10 mouse cellular contexts compared by ENCODE assay signal in genomic region chr11:97804841-97805661, GRCm38 (mm10). TPM values are rescaled to one million over a fixed set of nuclear protein-coding genes. Genes with fewer than 3 reads are reported as not detected.
DNase-seq lines count a peak whose midpoint lies in the region; ATAC-seq and TF ChIP-seq lines count a peak whose summit lies in the region.
"Had no signal": no experiment of that assay in that cellular context is flagged by ENCODE, and none has a peak within 500 bp of the region (broad histone marks: within the 10 kb centered on the region; RNA-seq: fewer than 3 reads in every experiment).

No protein-coding gene starts in this region.

- TF ChIP-seq CTCF in liver, embryonic 14.5 days (IDR thresholded peaks at IDR 0.05; ENCODE audit: low read depth): no peak

- peak overlapping the region; percentile 20; the same call in 1 of the 2 replicates for H3K4me2 ChIP-seq in liver, embryonic 14.5 days (ENCODE audit: low read depth)

- H3K9ac ChIP-seq in liver, embryonic 14.5 days (replicated peaks): no peak overlapping the region

- peaks cover 20% of the 10 kb centered on the region for H3K36me3 ChIP-seq in heart, embryonic 10.5 days
- no peaks in the 10 kb centered on the region for H3K36me3 ChIP-seq in liver, embryonic 14.5 days (replicated peaks; ENCODE audit: control insufficient read depth, insufficient read depth, low read depth)

- WGBS in heart, embryonic 10.5 days: 19% methylated on average over 9 of the region's 9 CpGs
- WGBS in liver, embryonic 14.5 days (ENCODE audit: insufficient replicate concordance): 41% methylated on average over 9 of the region's 9 CpGs

- H3K9me3 ChIP-seq in heart, embryonic 10.5 days: no peaks in the 10 kb centered on the region
- H3K9me3 ChIP-seq in liver, embryonic 14.5 days (ENCODE audit: control insufficient read depth, low read length): no peaks in the 10 kb centered on the region

- TF ChIP-seq EP300 in liver, embryonic 14.5 days (IDR thresholded peaks at IDR 0.05; ENCODE audit: low read depth): no peak

- H3K4me1 ChIP-seq in heart, embryonic 10.5 days: peaks cover 83% of the 10 kb centered on the region
- H3K4me1 ChIP-seq in liver, embryonic 14.5 days (replicated peaks; ENCODE audit: control insufficient read depth in 2 of 2, insufficient read depth in 2 of 2, low read length in 1 of 2): peaks cover 2 to 49% of the 10 kb centered on the region in 2 experiments

- H3K4me3 ChIP-seq in heart, embryonic 10.5 days: peak overlapping the region; percentile 49
- H3K4me3 ChIP-seq in liver, embryonic 14.5 days (ENCODE audit: insufficient read depth in 1 of 2, low read depth in 2 of 2, low read length in 2 of 2): no peak overlapping the region

- ATAC-seq in liver, embryonic 14.5 days (ENCODE audit: insufficient read depth): no peak
- ATAC-seq: Patski had no signal

- peak; percentile 78 for DNase-seq in heart, embryonic 10.5 days (ENCODE audit: low spot score)
- DNase-seq in heart, adult 9 months (ENCODE audit: low spot score in 2 of 2): no peak
- peak; percentile 64 to 71 for DNase-seq in adrenal gland, postnatal 36 days
- DNase-seq in heart, postnatal 4 days: peak; percentile 67
- DNase-seq in liver, embryonic 14.5 days (ENCODE audit: low read depth in 3 of 3, low spot score in 3 of 3): no peak
- DNase-seq in yolk sac, embryonic 10.5 days (ENCODE audit: low spot score): peak; percentile 14
- DNase-seq in embryo, embryonic 10.5 days (ENCODE audit: low spot score): no peak
- DNase-seq in thymus, postnatal 4 days: no peak

- peak overlapping the region; percentile 84 for H3K27ac ChIP-seq in heart, embryonic 10.5 days
- no peak overlapping the region for H3K27ac ChIP-seq in liver, embryonic 14.5 days

- no peaks in the 10 kb centered on the region for H3K27me3 ChIP-seq in heart, embryonic 10.5 days (ENCODE audit: insufficient read depth, poor library complexity, severe bottlenecking)
- H3K27me3 ChIP-seq in liver, embryonic 14.5 days (ENCODE audit: control insufficient read depth, insufficient read depth, low read length): no peaks in the 10 kb centered on the region
- H3K27me3 ChIP-seq: Patski had no signal

RNA-seq across cellular contexts. Expression of gene Lasp1, which starts 6.3 kb away (rescaled TPM):
- 50.8 and 65.1 TPM in 2 replicates for polyA plus RNA-seq in heart, embryonic 10.5 days (2016; fragmentation: Nextera tagmentation; extraction: Ambion mirVana)
- 100 to 1,000 TPM; 103 to 128 TPM for total RNA-seq in adrenal gland, postnatal 36 days (2021)
- 10 to 100 TPM; 73.3 to 74.4 TPM for total RNA-seq in heart, postnatal 4 days (2021)
- 19.1 and 19.5 TPM in 2 replicates for polyA plus RNA-seq in liver, embryonic 14.5 days (2012; rRNA removed)
- 15.5 and 20.3 TPM in 2 replicates for polyA plus RNA-seq in liver, embryonic 14.5 days (2014; fragmentation: Nextera tagmentation; extraction: Ambion mirVana)

RNA-seq across cellular contexts. Expression of gene Rpl23, which starts 22.8 kb away (rescaled TPM):
- polyA plus RNA-seq in heart, embryonic 10.5 days (2016; fragmentation: Nextera tagmentation; extraction: Ambion mirVana): 387 and 414 TPM in 2 replicates
- total RNA-seq in adrenal gland, postnatal 36 days (2021): 100 to 1,000 TPM; 851 to 921 TPM
- total RNA-seq in heart, postnatal 4 days (2021): 100 to 1,000 TPM; 738 to 764 TPM
- polyA plus RNA-seq in liver, embryonic 14.5 days (2012; rRNA removed): 229 and 484 TPM in 2 replicates
- 485 and 502 TPM in 2 replicates for polyA plus RNA-seq in liver, embryonic 14.5 days (2014; fragmentation: Nextera tagmentation; extraction: Ambion mirVana)

RNA-seq across cellular contexts. Expression of gene 1700001P01Rik, which starts 29.3 kb away (rescaled TPM):
- 0.30 TPM in 1 of 2 replicates, not detected in the other for polyA plus RNA-seq in heart, embryonic 10.5 days (2016; fragmentation: Nextera tagmentation; extraction: Ambion mirVana)
- total RNA-seq in adrenal gland, postnatal 36 days (2021): not detected
- total RNA-seq in heart, postnatal 4 days (2021): under 1 TPM in 1 of 2 experiments, not detected in 1; 0.45 TPM
- polyA plus RNA-seq in liver, embryonic 14.5 days (2012; rRNA removed): 0.08 TPM in 1 of 2 replicates, not detected in the other
- polyA plus RNA-seq in liver, embryonic 14.5 days (2014; fragmentation: Nextera tagmentation; extraction: Ambion mirVana): not detected in 2 replicates
- total RNA-seq: hematopoietic stem cell, adult 5-6 weeks had no signal

RNA-seq across cellular contexts. Expression of gene B230217C12Rik, which starts 35.5 kb away (rescaled TPM):
- polyA plus RNA-seq in heart, embryonic 10.5 days (2016; fragmentation: Nextera tagmentation; extraction: Ambion mirVana): 9.2 and 9.6 TPM in 2 replicates
- 1 to 10 TPM; 2.8 to 3.6 TPM for total RNA-seq in adrenal gland, postnatal 36 days (2021)
- total RNA-seq in heart, postnatal 4 days (2021): under 1 TPM; 0.77 to 0.79 TPM
- polyA plus RNA-seq in liver, embryonic 14.5 days (2012; rRNA removed): 0.60 and 0.81 TPM in 2 replicates
- polyA plus RNA-seq in liver, embryonic 14.5 days (2014; fragmentation: Nextera tagmentation; extraction: Ambion mirVana): 0.19 and 0.63 TPM in 2 replicates

RNA-seq across cellular contexts. Expression of gene Cwc25, which starts 38.7 kb away (rescaled TPM):
- 11.6 and 17.0 TPM in 2 replicates for polyA plus RNA-seq in heart, embryonic 10.5 days (2016; fragmentation: Nextera tagmentation; extraction: Ambion mirVana)
- total RNA-seq in adrenal gland, postnatal 36 days (2021): 10 to 100 TPM; 20.2 to 26.3 TPM
- 10 to 100 TPM; 10.8 to 11.7 TPM for total RNA-seq in heart, postnatal 4 days (2021)
- 4.5 and 5.7 TPM in 2 replicates for polyA plus RNA-seq in liver, embryonic 14.5 days (2012; rRNA removed)
- polyA plus RNA-seq in liver, embryonic 14.5 days (2014; fragmentation: Nextera tagmentation; extraction: Ambion mirVana): 3.5 and 4.5 TPM in 2 replicates

Comparison
In these comparisons a context has a peak if more than half of its experiments do, and no peak if none do; other contexts are left out.
1. DNase-seq: peak in heart, embryonic 10.5 days (single experiment), adrenal gland, postnatal 36 days (2 of 2), heart, postnatal 4 days (single experiment) and yolk sac, embryonic 10.5 days (single experiment); none in heart, adult 9 months (0 of 2), liver, embryonic 14.5 days (0 of 3), embryo, embryonic 10.5 days (single experiment) and thymus, postnatal 4 days (single experiment).